Mouse (Mus musculus) brain, embryonic 14.5 days (tissue): ENCODE results near the gene Mapk8ip3.

Source experiments
- CTCF ChIP-seq: fragments of 200-500 bp; IDR thresholded peaks from 2 replicates; pipeline ENCODE4 v1.5.1; 2012; ENCODE audit warnings: inconsistent platforms, mild to moderate bottlenecking, moderate library complexity, borderline replicate concordance; ENCODE audit not compliant: insufficient read depth, insufficient read length; ENCODE audit errors: extremely low read depth
- POLR2A ChIP-seq: fragments of 200-500 bp; IDR thresholded peaks from 2 replicates; pipeline ENCODE4 v1.6.1; 2012; ENCODE audit warnings: mild to moderate bottlenecking, inconsistent platforms, borderline replicate concordance; ENCODE audit not compliant: poor library complexity, insufficient read depth, insufficient read length, severe bottlenecking; ENCODE audit errors: extremely low read depth

DNA sequence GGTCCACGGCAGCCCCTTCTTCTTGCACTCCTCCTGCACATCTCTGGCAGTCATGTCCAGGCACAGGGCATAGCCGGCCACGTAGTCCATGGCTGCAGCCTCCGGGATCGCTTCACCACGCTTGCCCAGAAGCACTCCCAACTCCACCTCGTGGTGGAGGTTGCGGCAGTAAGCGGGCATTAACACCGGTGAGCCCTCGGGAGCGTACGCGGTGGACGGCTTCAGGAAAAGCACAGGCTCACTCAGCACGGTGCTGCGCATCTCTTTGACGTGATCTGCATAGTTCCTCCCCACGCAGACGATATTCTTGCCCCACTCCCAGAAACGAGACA is 87.1 kb downstream of the Mapk8ip3 start:
- TF ChIP-seq POLR2A: no peak
- peak; percentile 41; the same call in 1 of the 2 replicates for TF ChIP-seq CTCF
